Mouse (Mus musculus): ENCODE measurements around the gene Znrf1. TPM values are rescaled to one million over a fixed set of nuclear protein-coding genes. Genes with fewer than 3 reads are reported as not detected.

The Znrf1 gene
- polyA plus RNA-seq, 1 experiment from 2014 or later, result 106 TPM

DNA sequence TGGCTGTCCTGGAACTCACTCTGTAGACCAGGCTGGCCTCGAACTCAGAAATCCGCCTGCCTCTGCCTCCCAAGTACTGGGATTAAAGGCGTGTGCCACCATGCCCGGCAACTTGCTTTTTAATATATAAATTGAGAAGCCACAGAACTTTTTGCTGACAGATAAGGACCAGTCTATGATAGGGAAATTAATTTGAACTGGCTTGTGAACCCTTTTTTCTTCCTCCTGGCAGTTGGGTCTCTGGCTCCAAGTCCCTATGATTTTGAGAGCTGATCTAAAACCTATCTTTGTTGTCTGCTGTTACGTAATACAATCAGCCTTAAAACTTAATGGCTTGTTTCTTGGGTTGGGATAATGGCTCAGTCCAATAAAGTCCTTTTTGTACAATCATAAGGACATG lies 27.2 kb downstream of the Znrf1 start:
- WGBS, result 92% methylated on average over 5 of the region's 5 CpGs
- Histone ChIP-seq H3K9ac (no peak overlapping the region), H3K27me3 (replicated peaks) (no peaks in the 10 kb centered on the region), H3K36me3 (replicated peaks) (no peaks in the 10 kb centered on the region), H3K27ac (no peak overlapping the region), H3K9me3 (no peaks in the 10 kb centered on the region), H3K4me1 (peaks cover 37% of the 10 kb centered on the region), H3K4me3 (no peak overlapping the region), H3K4me2 (no peak overlapping the region)
- no peak for ATAC-seq (replicated peaks)

DNA sequence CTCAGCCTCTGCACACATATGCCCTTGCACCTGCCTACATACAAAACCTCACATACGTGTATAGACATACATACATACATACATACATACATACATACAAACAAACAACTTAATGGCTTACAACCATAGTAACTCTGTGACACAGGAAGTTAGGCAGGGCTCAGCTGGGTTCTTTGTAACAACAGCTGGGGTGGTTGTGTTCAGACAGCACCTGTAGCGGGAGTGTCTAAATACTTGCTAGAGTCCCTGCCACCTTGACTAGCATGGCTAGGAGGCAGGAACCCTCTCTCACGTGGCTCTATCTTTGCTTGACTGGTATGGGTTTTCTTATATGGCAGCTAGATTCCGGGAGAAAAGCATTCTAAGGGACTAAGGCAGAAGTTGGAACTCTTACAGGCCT lies 27.8 kb downstream of the Znrf1 start:
- Histone ChIP-seq H3K36me3 (replicated peaks) (no peaks in the 10 kb centered on the region), H3K27me3 (replicated peaks) (no peaks in the 10 kb centered on the region), H3K4me3 (no peak overlapping the region), H3K9me3 (no peaks in the 10 kb centered on the region), H3K27ac (no peak overlapping the region), H3K9ac (no peak overlapping the region), H3K4me1 (peaks cover 38% of the 10 kb centered on the region), H3K4me2 (no peak overlapping the region)
- 90% methylated on average over 4 of the region's 4 CpGs for WGBS
- no peak for ATAC-seq (replicated peaks)

DNA sequence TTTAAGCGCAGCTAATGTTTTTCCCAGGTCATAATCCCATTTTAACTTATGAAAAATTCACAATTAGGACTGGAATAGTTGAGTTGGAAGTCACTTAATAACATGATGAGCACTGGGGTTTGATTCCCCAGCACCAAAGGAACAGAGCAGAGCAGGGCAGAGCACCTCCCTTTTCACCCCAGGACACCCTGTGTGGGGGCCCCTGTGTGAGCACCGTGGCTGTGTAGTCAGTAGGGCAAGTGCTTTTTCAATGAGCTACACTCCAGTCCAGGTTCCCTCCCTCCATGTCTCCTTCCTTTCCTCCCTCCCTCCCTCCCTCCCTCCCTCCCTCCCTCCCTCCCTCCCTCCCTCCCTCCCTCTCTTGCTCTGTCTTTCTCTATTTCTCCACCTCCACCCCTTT lies 28.2 kb downstream of the Znrf1 start:
- no peak overlapping the region for H3K27ac ChIP-seq
- H3K9me3 ChIP-seq, result no peaks in the 10 kb centered on the region
- 88% methylated on average over 2 of the region's 2 CpGs for WGBS
- no peaks in the 10 kb centered on the region for H3K27me3 ChIP-seq (replicated peaks)
- no peak overlapping the region for H3K9ac ChIP-seq
- ATAC-seq (replicated peaks), result no peak
- H3K4me1 ChIP-seq, result peaks cover 34% of the 10 kb centered on the region
- no peak overlapping the region for H3K4me2 ChIP-seq
- no peaks in the 10 kb centered on the region for H3K36me3 ChIP-seq (replicated peaks)
- no peak overlapping the region for H3K4me3 ChIP-seq

GRCm38 (mm10) chr8:111565784-111566191 lies 29.9 kb downstream of the Znrf1 start:
- Histone ChIP-seq H3K36me3 (replicated peaks) (no peaks in the 10 kb centered on the region), H3K27me3 (replicated peaks) (no peaks in the 10 kb centered on the region), H3K9me3 (no peaks in the 10 kb centered on the region), H3K4me2 (no peak overlapping the region), H3K27ac (no peak overlapping the region), H3K4me1 (peaks cover 41% of the 10 kb centered on the region), H3K9ac (no peak overlapping the region), H3K4me3 (no peak overlapping the region)
- ATAC-seq (replicated peaks), result no peak
- WGBS, result 29% methylated on average over 5 of the region's 5 CpGs

- Histone ChIP-seq H3K27me3 (replicated peaks) (no peaks in the 10 kb centered on the region), H3K4me2 (no peak overlapping the region), H3K36me3 (replicated peaks) (no peaks in the 10 kb centered on the region), H3K9me3 (no peaks in the 10 kb centered on the region), H3K27ac (0 out of 2 replicates have a peak overlapping the region, but pooled peaks have one; percentile 2), H3K9ac (no peak overlapping the region), H3K4me3 (no peak overlapping the region), H3K4me1 (peaks cover 41% of the 10 kb centered on the region)
- WGBS, result 70% methylated on average over 9 of the region's 9 CpGs
- ATAC-seq (replicated peaks), result no peak
Measured at GRCm38 (mm10) chr8:111566326-111566725, 30.4 kb downstream of the Znrf1 start.

- Histone ChIP-seq H3K4me1 (peaks cover 51% of the 10 kb centered on the region), H3K27ac (no peak overlapping the region), H3K9ac (no peak overlapping the region), H3K4me2 (no peak overlapping the region), H3K9me3 (no peaks in the 10 kb centered on the region), H3K36me3 (replicated peaks) (no peaks in the 10 kb centered on the region), H3K27me3 (replicated peaks) (no peaks in the 10 kb centered on the region), H3K4me3 (no peak overlapping the region)
- WGBS, result 64% methylated on average over 3 of the region's 3 CpGs
- no peak for ATAC-seq (replicated peaks)
Measured at GRCm38 (mm10) chr8:111567571-111567970, 31.7 kb downstream of the Znrf1 start.

DNA sequence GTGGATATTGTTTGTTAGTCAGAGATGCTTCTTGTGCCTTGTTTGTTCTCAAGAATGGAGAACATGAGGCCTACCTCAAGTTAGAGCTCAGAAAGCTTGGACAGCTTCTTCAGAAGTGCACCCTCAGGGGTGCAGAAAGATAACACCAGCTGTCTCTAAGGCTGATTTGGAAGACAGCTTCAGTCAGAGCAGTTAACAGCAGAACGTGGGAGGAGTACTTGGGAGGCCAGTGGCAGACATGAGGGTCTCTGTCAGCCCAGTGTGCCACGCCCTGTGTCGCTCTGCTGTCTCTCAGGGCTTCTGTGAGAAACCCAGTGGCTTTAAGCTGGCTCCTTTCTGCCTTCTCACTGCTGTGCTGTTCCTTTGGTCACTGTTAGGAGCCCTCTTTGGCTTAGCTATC lies 32.1 kb downstream of the Znrf1 start:
- Histone ChIP-seq H3K36me3 (replicated peaks) (no peaks in the 10 kb centered on the region), H3K9ac (no peak overlapping the region), H3K4me3 (no peak overlapping the region), H3K27ac (no peak overlapping the region; the same call in 1 of the 2 replicates), H3K27me3 (replicated peaks) (no peaks in the 10 kb centered on the region), H3K9me3 (no peaks in the 10 kb centered on the region), H3K4me1 (peaks cover 55% of the 10 kb centered on the region), H3K4me2 (no peak overlapping the region)
- 54% methylated on average over 3 of the region's 3 CpGs for WGBS
- 0 out of 2 replicates have a peak, but pooled peaks have one; percentile 3 for ATAC-seq (replicated peaks)

GRCm38 (mm10) chr8:111569926-111570325 lies 34.0 kb downstream of the Znrf1 start:
- no peak for ATAC-seq (replicated peaks)
- WGBS, result 74% methylated on average over 4 of the region's 4 CpGs
- H3K9ac ChIP-seq, result no peak overlapping the region
- H3K27ac ChIP-seq, result no peak overlapping the region
- no peaks in the 10 kb centered on the region for H3K36me3 ChIP-seq (replicated peaks)
- H3K9me3 ChIP-seq, result no peaks in the 10 kb centered on the region
- peaks cover 66% of the 10 kb centered on the region for H3K4me1 ChIP-seq
- H3K4me2 ChIP-seq, result no peak overlapping the region
- no peaks in the 10 kb centered on the region for H3K27me3 ChIP-seq (replicated peaks)
- H3K4me3 ChIP-seq, result no peak overlapping the region

DNA sequence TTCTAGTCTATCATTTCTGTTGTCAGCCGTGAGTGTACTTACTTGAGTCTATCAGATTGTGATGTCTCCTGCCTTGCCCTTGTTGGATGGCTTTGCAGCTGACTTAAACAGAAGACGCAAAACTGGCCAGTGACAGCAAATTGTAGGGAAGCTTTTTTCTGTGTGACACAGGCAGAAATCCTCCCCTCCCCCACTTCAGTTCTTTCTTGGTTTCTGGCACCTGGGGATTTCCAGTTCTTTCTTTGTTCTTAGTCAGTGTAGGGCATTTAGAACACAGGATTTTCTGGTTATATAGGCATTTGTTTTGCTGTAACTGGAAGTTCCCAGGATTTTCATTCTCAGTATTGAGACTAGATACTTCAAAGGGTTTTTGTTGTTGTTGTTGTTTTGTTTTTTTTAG lies 34.5 kb downstream of the Znrf1 start:
- no peak overlapping the region for H3K9ac ChIP-seq
- no peak overlapping the region for H3K4me2 ChIP-seq
- no peak overlapping the region for H3K4me3 ChIP-seq
- peaks cover 63% of the 10 kb centered on the region for H3K4me1 ChIP-seq
- H3K36me3 ChIP-seq (replicated peaks), result no peaks in the 10 kb centered on the region
- H3K27ac ChIP-seq, result no peak overlapping the region
- H3K27me3 ChIP-seq (replicated peaks), result no peaks in the 10 kb centered on the region
- no peaks in the 10 kb centered on the region for H3K9me3 ChIP-seq
- ATAC-seq (replicated peaks), result no peak
- 48% methylated on average over 2 of the region's 2 CpGs for WGBS

- no peaks in the 10 kb centered on the region for H3K9me3 ChIP-seq
- peaks cover 59% of the 10 kb centered on the region for H3K4me1 ChIP-seq
- H3K27ac ChIP-seq, result no peak overlapping the region
- H3K27me3 ChIP-seq (replicated peaks), result no peaks in the 10 kb centered on the region
- no peak overlapping the region for H3K4me2 ChIP-seq
- no peak for ATAC-seq (replicated peaks)
- no peaks in the 10 kb centered on the region for H3K36me3 ChIP-seq (replicated peaks)
- H3K9ac ChIP-seq, result no peak overlapping the region
- H3K4me3 ChIP-seq, result no peak overlapping the region
- 85% methylated on average over 10 of the region's 10 CpGs for WGBS
Measured at GRCm38 (mm10) chr8:111571661-111572060, 35.8 kb downstream of the Znrf1 start.

DNA sequence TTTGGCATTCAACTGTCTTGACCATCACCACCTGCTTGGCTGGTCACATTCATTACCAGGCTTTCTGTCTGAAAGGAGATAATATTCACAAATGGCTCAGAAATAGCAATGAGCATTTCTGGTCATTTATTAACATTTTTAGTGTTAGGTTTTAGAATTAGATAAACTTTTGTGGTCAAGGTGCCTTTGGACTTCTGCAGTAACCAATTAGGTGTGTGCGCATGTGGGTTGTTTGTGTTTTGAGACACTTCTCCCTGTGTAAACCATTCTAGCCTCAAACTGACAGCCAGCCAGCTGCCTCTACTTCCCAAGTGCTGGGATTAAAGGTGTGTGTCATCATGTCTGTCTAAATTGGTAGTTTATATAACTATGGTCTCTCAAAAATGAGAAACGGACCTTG lies 36.5 kb downstream of the Znrf1 start:
- Histone ChIP-seq H3K4me2 (no peak overlapping the region), H3K27ac (0 out of 2 replicates have a peak overlapping the region, but pooled peaks have one; percentile 29), H3K9ac (no peak overlapping the region), H3K4me3 (no peak overlapping the region), H3K36me3 (replicated peaks) (no peaks in the 10 kb centered on the region), H3K4me1 (peaks cover 60% of the 10 kb centered on the region), H3K27me3 (replicated peaks) (no peaks in the 10 kb centered on the region), H3K9me3 (no peaks in the 10 kb centered on the region)
- 84% methylated on average over 2 of the region's 2 CpGs for WGBS
- ATAC-seq (replicated peaks), result no peak

- Histone ChIP-seq H3K9me3 (no peaks in the 10 kb centered on the region), H3K4me3 (no peak overlapping the region), H3K4me2 (peak overlapping the region; percentile 15; the same call in 1 of the 2 replicates), H3K4me1 (peaks cover 50% of the 10 kb centered on the region), H3K27me3 (replicated peaks) (no peaks in the 10 kb centered on the region), H3K27ac (0 out of 2 replicates have a peak overlapping the region, but pooled peaks have one; percentile 29), H3K36me3 (replicated peaks) (no peaks in the 10 kb centered on the region), H3K9ac (no peak overlapping the region)
- WGBS, result 18% methylated on average over 8 of the region's 8 CpGs
- peak; percentile 55 for ATAC-seq (replicated peaks)
Measured at GRCm38 (mm10) chr8:111573583-111573982, 37.7 kb downstream of the Znrf1 start.

DNA sequence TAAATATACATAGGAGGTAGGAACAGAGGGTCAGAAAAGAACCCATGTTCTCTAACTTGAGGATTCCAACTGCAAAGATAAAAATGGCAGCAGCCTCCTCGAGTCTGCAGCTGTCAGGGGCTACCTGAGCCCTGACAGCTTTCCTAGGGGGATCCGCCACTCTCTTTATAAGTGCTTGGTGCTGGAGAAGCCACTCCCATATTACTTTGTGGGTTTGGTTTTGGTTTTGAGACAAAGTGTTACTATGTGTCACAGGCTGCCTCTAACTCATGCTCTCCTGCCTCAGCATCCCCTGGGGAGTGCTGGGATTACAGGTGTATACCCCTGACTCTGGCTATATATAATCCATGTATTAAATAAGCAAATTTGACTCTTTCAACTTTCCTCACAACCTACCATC lies 38.1 kb downstream of the Znrf1 start:
- H3K27ac ChIP-seq, result no peak overlapping the region
- H3K9ac ChIP-seq, result no peak overlapping the region
- H3K9me3 ChIP-seq, result no peaks in the 10 kb centered on the region
- no peaks in the 10 kb centered on the region for H3K27me3 ChIP-seq (replicated peaks)
- 87% methylated on average over 2 of the region's 2 CpGs for WGBS
- H3K4me2 ChIP-seq, result no peak overlapping the region
- 0 out of 2 replicates have a peak, but pooled peaks have one; percentile 12 for ATAC-seq (replicated peaks)
- peaks cover 50% of the 10 kb centered on the region for H3K4me1 ChIP-seq
- H3K4me3 ChIP-seq, result no peak overlapping the region
- no peaks in the 10 kb centered on the region for H3K36me3 ChIP-seq (replicated peaks)
